Mouse (Mus musculus): Measurements from ENCODE around the gene Abca13. TPM values are rescaled to one million over a fixed set of nuclear protein-coding genes. Genes with fewer than 3 reads are reported as not detected.

Gene Abca13
- polyA plus RNA-seq, 1 experiment from 2014 or later, result not detected

Other genes starting within 250 kb of the Abca13 start
- gene Pkd1l1, start 218.7 kb upstream of the Abca13 start, polyA plus RNA-seq (2016; fragmentation: Nextera tagmentation; extraction: Ambion mirVana), result 0.04 TPM in 1 of 2 replicates, not detected in the other
- 17.4 and 17.9 TPM in 2 replicates for gene Hus1, start 180.8 kb upstream of the Abca13 start, polyA plus RNA-seq (2016; fragmentation: Nextera tagmentation; extraction: Ambion mirVana)
- 0.43 and 0.47 TPM in 2 replicates for gene Gm11992, start 143.3 kb upstream of the Abca13 start, polyA plus RNA-seq (2016; fragmentation: Nextera tagmentation; extraction: Ambion mirVana)
- gene Sun3, start 143.0 kb upstream of the Abca13 start, polyA plus RNA-seq (2016; fragmentation: Nextera tagmentation; extraction: Ambion mirVana), result not detected in 2 replicates
- 4.1 and 4.4 TPM in 2 replicates for gene Upp1, start 73.8 kb upstream of the Abca13 start, polyA plus RNA-seq (2016; fragmentation: Nextera tagmentation; extraction: Ambion mirVana)